Mouse (Mus musculus) lung, embryonic 15.5 days (tissue): Measurements from ENCODE around the gene Tbc1d22a. TPM values are rescaled to one million over a fixed set of nuclear protein-coding genes. Genes with fewer than 3 reads are reported as not detected.

Experiments used
- ATAC-seq: fragments of 200-750 bp; cut with Nextera tagmentation; 2 replicates; pipeline ENCODE4 v1.8.0; 2017; ENCODE audit warnings: moderate number of reproducible peaks, borderline replicate concordance; ENCODE audit not compliant: low FRiP score, low TSS enrichment; ENCODE audit errors: extremely low read depth
- H3K27ac ChIP-seq: fragments of 300-500 bp; sonication (generic); 2 replicates; pipeline ENCODE4 v1.5.1; 2015; ENCODE audit warnings: moderate library complexity, mild to moderate bottlenecking, inconsistent platforms
- H3K27me3 ChIP-seq: fragments of 300-500 bp; sonication (generic); 2 replicates; pipeline ENCODE4 v1.6.1; 2015; ENCODE audit warnings: inconsistent platforms
- H3K36me3 ChIP-seq: fragments of 300-500 bp; sonication (generic); 2 replicates; pipeline ENCODE4 v1.6.1; 2015; ENCODE audit warnings: inconsistent platforms
- H3K4me1 ChIP-seq: fragments of 300-500 bp; sonication (generic); 2 replicates; pipeline ENCODE4 v1.6.1; 2015; ENCODE audit warnings: inconsistent platforms
- H3K4me2 ChIP-seq: fragments of 300-500 bp; sonication (generic); 2 replicates; pipeline ENCODE4 v1.6.1; 2015; ENCODE audit warnings: inconsistent platforms, mild to moderate bottlenecking, moderate library complexity
- H3K4me3 ChIP-seq: fragments of 300-500 bp; sonication (generic); 2 replicates; pipeline ENCODE4 v1.5.1; 2015; ENCODE audit warnings: mild to moderate bottlenecking, inconsistent platforms
- H3K9ac ChIP-seq: fragments of 300-500 bp; sonication (generic); 2 replicates; pipeline ENCODE4 v1.6.1; 2015; ENCODE audit warnings: inconsistent platforms
- H3K9me3 ChIP-seq: fragments of 300-500 bp; sonication (generic); 2 replicates; pipeline ENCODE4 v1.6.1; 2016; ENCODE audit warnings: inconsistent platforms
- WGBS: fragments of 180-500 bp; shearing (Covaris S2); methylation state at CpG from one replicate; pipeline ENCODE4 v1.1.7; 2015; 5-methylcytosine and 5-hydroxymethylcytosine counted together
- polyA plus RNA-seq: library from polyadenylated mRNA; unstranded; fragments of >200 nt; fragmentation: Nextera tagmentation; extraction: Ambion mirVana; gene quantifications from 2 replicates; pipeline ENCODE4 v1.2.1, GENCODE M21; 2015

Tbc1d22a gene
- polyA plus RNA-seq, 1 experiment from 2014 or later = 12.4 TPM

DNA sequence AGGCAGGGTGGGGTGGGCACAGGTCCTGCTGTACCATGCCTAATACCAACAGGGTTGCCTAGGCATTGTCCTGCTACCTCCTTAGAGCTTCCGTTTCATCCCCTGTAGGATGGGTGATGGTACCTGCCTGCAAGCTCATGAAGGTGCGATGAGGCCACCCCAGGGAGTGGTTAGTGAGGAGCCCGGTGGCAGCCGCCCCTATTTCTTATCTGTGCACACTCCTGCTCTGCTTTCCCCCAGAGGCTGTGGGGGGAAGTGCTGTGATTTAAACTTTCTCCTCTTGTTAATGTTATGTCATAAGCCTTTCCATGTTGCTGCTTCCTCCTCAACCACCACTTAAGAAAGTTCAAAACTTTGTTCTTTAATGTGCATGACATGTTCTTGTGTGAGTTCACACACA, 38.4 kb downstream of the Tbc1d22a start:
- no peak overlapping the region for H3K4me2 ChIP-seq
- H3K4me1 ChIP-seq = no peaks in the 10 kb centered on the region
- no peak overlapping the region for H3K27ac ChIP-seq
- ATAC-seq = no peak
- no peak overlapping the region for H3K4me3 ChIP-seq
- H3K36me3 ChIP-seq = no peaks in the 10 kb centered on the region
- H3K9ac ChIP-seq = no peak overlapping the region
- no peaks in the 10 kb centered on the region for H3K9me3 ChIP-seq
- H3K27me3 ChIP-seq = no peaks in the 10 kb centered on the region
- WGBS = 41% methylated on average over 4 of the region's 4 CpGs

DNA sequence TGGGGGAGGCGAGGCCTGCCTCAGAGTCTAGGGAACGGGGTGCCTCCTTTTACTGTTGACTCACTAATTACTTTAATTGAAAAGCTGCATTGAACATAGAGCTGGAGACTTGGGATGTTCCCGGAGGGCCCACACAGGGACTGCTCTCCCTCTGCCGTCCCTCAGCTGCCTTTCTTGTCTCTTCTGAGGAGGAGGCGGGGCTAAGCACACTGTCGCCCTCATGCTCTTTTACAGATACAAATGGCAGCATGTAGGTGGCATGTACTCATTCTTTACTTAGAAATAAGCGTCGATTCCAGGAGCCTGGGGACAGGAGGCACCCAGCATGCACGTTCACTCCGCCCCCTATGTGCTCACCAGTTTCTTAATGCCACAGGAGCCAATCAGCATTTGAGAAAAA, 39.2 kb downstream of the Tbc1d22a start:
- Histone ChIP-seq H3K9ac (no peak overlapping the region), H3K4me3 (no peak overlapping the region), H3K27ac (no peak overlapping the region), H3K9me3 (no peaks in the 10 kb centered on the region), H3K4me2 (no peak overlapping the region), H3K4me1 (no peaks in the 10 kb centered on the region), H3K27me3 (no peaks in the 10 kb centered on the region), H3K36me3 (no peaks in the 10 kb centered on the region)
- WGBS = 49% methylated on average over 10 of the region's 10 CpGs
- no peak for ATAC-seq

DNA sequence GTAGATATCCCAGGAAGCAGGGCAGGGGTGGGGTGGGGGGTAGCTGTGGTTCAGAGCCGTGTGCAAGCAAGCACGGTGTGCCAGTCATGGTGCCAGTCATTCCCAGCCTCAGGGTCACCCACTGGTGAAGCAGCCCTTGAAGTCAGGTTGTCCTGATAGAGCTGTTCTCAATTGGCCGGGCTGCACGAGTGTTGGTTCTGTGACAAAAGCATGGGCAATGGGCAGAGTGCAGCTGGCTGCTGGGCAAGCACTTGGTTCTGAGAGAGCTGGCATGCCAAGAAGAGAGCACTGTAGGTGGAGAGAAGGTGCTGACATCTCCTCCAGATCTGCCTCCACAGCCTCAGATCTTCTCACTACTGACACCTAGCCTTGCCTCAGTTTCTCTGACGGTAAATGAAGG, 41.9 kb downstream of the Tbc1d22a start:
- H3K9me3 ChIP-seq = no peaks in the 10 kb centered on the region
- H3K9ac ChIP-seq = no peak overlapping the region
- no peaks in the 10 kb centered on the region for H3K36me3 ChIP-seq
- H3K4me2 ChIP-seq = no peak overlapping the region
- 82% methylated on average over 5 of the region's 5 CpGs for WGBS
- H3K4me1 ChIP-seq = no peaks in the 10 kb centered on the region
- H3K4me3 ChIP-seq = no peak overlapping the region
- no peak for ATAC-seq
- H3K27me3 ChIP-seq = no peaks in the 10 kb centered on the region
- no peak overlapping the region for H3K27ac ChIP-seq

DNA sequence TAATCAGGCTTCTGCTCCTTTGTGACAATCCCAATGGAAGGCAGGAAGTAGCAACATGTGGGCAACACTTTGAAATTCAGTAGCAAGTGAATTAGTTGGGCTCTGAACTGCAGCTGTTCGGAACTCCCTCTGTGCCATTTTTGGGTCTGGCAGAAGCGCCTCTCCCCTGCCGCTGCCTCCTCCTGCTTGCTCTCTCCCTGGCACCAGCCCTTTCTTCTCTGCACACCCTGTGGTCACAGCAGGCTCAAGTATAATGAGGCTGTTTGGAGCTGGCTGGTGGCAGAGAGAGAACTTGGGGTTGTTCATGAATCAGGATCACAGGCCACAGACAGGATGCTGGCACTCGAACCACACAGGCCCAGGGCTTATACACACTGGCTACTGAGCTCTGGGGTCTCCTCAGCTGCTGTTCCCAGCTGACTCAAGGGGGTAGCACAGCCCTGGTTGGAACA, 42.5 kb downstream of the Tbc1d22a start:
- no peaks in the 10 kb centered on the region for H3K4me1 ChIP-seq
- no peak overlapping the region for H3K9ac ChIP-seq
- no peak overlapping the region for H3K27ac ChIP-seq
- H3K9me3 ChIP-seq = no peaks in the 10 kb centered on the region
- WGBS = 75% methylated on average over 4 of the region's 4 CpGs
- no peak for ATAC-seq
- no peaks in the 10 kb centered on the region for H3K36me3 ChIP-seq
- no peaks in the 10 kb centered on the region for H3K27me3 ChIP-seq
- H3K4me2 ChIP-seq = no peak overlapping the region
- no peak overlapping the region for H3K4me3 ChIP-seq

DNA sequence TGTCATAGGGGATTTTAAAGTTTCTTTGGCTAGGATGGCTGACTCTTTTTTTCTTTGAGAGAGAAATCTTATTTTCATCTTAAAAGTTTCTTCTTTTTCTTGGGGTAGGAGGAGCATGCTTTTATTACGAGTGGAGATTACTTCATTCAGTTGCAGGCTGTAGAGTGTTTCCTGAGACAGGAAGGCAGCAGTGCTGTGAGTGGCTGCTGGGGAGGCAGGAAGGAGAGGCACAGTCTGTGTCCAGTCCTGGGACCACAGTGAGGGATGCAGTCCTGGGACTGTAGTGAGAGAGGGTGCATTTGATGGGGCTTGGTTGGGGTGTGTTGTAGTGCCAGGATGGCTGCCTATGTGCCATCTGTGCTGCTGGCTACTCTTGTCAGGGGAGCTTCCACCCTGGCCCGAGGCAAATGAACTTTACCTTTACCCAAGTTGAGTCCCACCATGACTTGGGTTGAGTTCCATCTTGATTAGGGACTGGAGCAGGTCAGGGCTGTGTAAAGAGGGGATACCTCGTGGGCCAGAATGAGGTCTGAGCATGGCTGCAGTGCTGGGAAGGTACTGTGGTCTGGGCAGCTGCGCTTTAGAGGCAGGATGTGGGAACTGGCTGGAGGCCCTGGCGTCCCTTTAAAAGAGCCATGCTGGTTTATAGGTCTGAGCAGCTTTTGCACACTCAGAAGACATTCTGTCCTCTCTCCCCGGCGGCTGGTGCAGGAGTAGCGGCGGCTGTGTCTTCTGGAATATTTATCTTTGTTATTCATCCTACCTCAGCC, 43.8 kb downstream of the Tbc1d22a start:
- Histone ChIP-seq H3K27ac (no peak overlapping the region), H3K4me1 (no peaks in the 10 kb centered on the region), H3K4me3 (no peak overlapping the region), H3K36me3 (no peaks in the 10 kb centered on the region), H3K9me3 (no peaks in the 10 kb centered on the region), H3K27me3 (no peaks in the 10 kb centered on the region), H3K4me2 (no peak overlapping the region), H3K9ac (no peak overlapping the region)
- 73% methylated on average over 9 of the region's 9 CpGs for WGBS
- ATAC-seq = no peak

DNA sequence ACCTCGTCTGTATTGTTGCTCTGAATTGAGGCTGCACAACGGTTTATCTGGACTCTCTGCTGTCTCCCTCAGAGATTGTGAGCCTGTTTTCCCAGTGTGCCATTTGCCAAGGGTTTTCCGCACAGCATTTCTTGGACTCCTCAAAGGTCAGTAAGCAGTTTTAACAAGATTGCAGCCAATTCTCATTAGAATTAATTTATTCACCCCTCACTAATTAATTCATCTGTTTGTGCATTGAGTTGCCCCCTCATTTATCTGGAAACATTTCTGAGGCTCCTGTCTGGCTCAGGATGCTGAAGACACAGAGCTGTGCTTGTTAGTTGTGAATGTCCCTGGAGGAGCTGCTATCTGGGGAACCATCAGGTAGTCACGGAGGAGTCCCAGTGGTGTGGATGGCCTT, 45.0 kb downstream of the Tbc1d22a start:
- Histone ChIP-seq H3K4me1 (no peaks in the 10 kb centered on the region), H3K4me2 (no peak overlapping the region), H3K9me3 (no peaks in the 10 kb centered on the region), H3K4me3 (no peak overlapping the region), H3K9ac (no peak overlapping the region), H3K27ac (no peak overlapping the region), H3K27me3 (no peaks in the 10 kb centered on the region), H3K36me3 (no peaks in the 10 kb centered on the region)
- 76% methylated on average over 4 of the region's 4 CpGs for WGBS
- no peak for ATAC-seq

DNA sequence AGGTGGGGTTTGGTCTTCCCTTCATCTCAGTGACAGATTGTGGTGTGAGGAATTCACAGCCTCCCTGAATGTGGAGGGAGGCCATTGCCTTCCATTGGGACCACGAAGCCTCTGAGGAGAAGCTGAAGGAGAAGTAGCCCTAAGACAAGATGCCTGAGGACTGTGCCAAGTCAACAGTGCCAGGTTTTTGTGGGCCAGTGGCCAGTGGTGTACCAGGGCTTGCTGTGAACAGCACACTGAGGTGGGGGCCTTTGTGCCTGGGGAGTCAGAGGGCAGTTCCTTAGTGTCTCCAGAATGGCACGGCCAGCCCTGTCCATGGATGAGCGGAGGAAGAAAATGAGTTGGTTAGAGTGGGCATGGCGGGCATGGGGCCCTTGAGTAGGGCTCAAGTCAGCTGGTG, 45.9 kb downstream of the Tbc1d22a start:
- no peak for ATAC-seq
- Histone ChIP-seq H3K27ac (no peak overlapping the region), H3K9me3 (no peaks in the 10 kb centered on the region), H3K36me3 (no peaks in the 10 kb centered on the region), H3K9ac (no peak overlapping the region), H3K4me3 (no peak overlapping the region), H3K27me3 (no peaks in the 10 kb centered on the region), H3K4me1 (no peaks in the 10 kb centered on the region), H3K4me2 (no peak overlapping the region)
- 90% methylated on average over 4 of the region's 4 CpGs for WGBS

DNA sequence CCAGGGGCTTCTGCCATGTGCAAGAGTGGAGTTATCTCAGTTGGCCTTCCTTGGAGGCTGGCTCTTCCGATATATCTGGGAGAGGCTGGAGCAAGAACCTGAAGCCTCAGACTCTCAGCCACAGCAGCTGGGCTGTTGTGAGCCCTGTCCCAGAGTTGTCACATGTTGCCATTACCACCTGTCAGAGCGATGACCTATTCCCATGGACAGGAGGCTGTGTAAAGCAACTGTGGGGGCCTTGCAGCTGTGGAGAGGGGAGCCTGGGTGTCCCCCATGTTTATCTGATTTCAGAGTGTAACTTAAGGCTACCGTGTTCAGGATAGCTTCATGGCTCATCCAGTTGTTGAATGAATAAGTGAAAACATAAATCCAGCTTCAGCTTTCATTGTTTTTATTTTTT, 50.1 kb downstream of the Tbc1d22a start:
- no peak overlapping the region for H3K27ac ChIP-seq
- H3K9ac ChIP-seq = no peak overlapping the region
- no peaks in the 10 kb centered on the region for H3K4me1 ChIP-seq
- no peak for ATAC-seq
- 73% methylated on average over 3 of the region's 3 CpGs for WGBS
- H3K36me3 ChIP-seq = no peaks in the 10 kb centered on the region
- H3K9me3 ChIP-seq = no peaks in the 10 kb centered on the region
- no peak overlapping the region for H3K4me2 ChIP-seq
- no peaks in the 10 kb centered on the region for H3K27me3 ChIP-seq
- H3K4me3 ChIP-seq = no peak overlapping the region

DNA sequence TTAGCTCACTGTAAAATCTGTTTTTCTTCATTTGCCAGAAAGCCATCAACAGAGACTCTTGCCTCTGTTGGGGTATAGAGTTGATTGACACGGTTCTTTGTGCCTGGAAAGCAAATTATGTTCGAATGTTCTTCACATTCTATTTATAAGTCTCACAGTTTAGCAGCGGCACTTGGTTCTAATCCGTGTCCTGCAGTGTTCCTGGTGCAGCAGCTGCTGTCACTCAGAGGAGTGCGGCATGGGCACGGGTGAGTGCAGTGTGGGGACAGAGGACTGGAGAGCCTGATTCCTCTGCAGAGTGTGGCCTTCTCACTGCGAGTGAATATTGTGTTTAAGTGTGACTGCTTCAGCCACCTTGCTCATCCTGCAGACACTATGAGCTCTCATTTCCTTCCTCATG, 50.5 kb downstream of the Tbc1d22a start:
- no peak overlapping the region for H3K4me2 ChIP-seq
- no peaks in the 10 kb centered on the region for H3K9me3 ChIP-seq
- 68% methylated on average over 7 of the region's 7 CpGs for WGBS

DNA sequence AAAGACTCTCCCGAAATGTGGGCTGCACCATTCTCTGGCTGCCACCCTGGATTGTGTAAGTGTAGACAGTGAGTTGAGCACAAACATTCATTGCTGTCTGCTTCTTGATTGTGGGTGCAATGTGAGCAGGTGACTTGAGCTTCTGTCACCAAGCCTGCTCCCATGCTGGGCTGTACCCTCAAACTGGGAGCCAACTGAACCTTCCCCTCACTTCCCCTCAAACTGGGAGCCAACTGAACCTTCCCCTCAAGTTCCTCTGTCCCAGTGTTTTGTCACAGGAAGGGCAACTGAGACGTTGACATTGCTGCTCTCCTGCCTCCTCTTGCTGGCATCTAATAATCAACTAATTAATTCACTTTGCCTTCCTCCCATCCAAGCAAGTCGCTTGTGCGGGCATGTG, 52.7 kb downstream of the Tbc1d22a start:
- H3K9me3 ChIP-seq = no peaks in the 10 kb centered on the region
- ATAC-seq = no peak
- no peak overlapping the region for H3K27ac ChIP-seq
- H3K4me2 ChIP-seq = no peak overlapping the region
- no peaks in the 10 kb centered on the region for H3K4me1 ChIP-seq
- no peaks in the 10 kb centered on the region for H3K27me3 ChIP-seq
- 65% methylated on average over 4 of the region's 4 CpGs for whole genome bisulfite sequencing
- H3K9ac ChIP-seq = no peak overlapping the region
- H3K4me3 ChIP-seq = no peak overlapping the region
- no peaks in the 10 kb centered on the region for H3K36me3 ChIP-seq

More for the DNA sequence above, 50.5 kb downstream of the Tbc1d22a start:
- Histone ChIP-seq H3K9ac (no peak overlapping the region), H3K36me3 (no peaks in the 10 kb centered on the region), H3K4me1 (no peaks in the 10 kb centered on the region), H3K4me3 (no peak overlapping the region), H3K27me3 (no peaks in the 10 kb centered on the region), H3K27ac (no peak overlapping the region)
- ATAC-seq = no peak

DNA sequence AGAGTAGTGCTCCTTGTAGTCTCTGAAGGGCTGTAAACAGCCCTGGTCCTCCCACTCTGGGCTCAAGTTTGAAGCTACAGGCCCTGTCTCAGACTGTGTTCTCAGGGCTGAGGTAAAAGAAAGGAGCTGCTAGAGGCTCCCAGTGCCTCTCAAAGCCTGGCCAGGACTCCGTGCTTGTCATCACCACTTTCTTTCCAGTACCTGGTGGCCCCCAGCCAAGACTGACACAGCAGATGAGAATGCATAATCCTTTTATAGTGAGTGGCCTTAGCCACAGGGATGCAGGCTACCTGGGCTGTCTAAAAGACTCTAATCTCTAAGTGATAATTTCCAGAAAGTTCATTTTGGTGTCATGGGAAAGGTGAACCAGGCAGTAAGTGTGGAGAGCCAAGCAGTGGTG, 54.3 kb downstream of the Tbc1d22a start:
- Histone ChIP-seq H3K4me3 (no peak overlapping the region), H3K9me3 (no peaks in the 10 kb centered on the region), H3K4me1 (no peaks in the 10 kb centered on the region), H3K36me3 (no peaks in the 10 kb centered on the region), H3K27ac (no peak overlapping the region), H3K9ac (no peak overlapping the region), H3K27me3 (no peaks in the 10 kb centered on the region), H3K4me2 (no peak overlapping the region)
- 58% methylated on average over 1 of the region's 1 CpGs for WGBS
- ATAC-seq = no peak

DNA sequence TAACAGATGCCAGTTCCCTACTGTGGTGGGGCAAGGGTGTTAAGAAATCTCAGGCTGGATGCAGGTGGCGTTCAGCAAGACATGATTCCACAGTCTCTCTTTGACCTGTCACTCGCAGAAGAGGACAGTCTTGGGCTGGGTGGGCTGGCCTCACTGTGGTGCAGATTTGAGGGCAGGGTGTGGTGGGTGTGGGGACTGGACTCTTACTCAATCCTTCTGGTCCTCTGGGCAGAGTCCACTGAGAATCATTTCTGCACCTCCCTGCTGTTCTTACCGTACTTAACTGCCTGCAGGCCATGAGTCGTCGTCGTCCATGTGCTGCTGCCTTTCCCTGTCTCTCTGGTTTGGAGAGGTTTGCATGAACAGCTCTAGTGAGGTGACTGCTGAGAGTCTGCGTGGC, 61.5 kb downstream of the Tbc1d22a start:
- no peak for ATAC-seq
- H3K9me3 ChIP-seq = no peaks in the 10 kb centered on the region
- no peak overlapping the region for H3K27ac ChIP-seq
- WGBS = 84% methylated on average over 7 of the region's 7 CpGs
- H3K36me3 ChIP-seq = no peaks in the 10 kb centered on the region
- no peak overlapping the region for H3K4me2 ChIP-seq
- H3K4me1 ChIP-seq = peaks cover 26% of the 10 kb centered on the region
- H3K9ac ChIP-seq = no peak overlapping the region
- H3K4me3 ChIP-seq = no peak overlapping the region
- no peaks in the 10 kb centered on the region for H3K27me3 ChIP-seq
